Mouse (Mus musculus): ENCODE measurements around the gene Dusp5.

DNA sequence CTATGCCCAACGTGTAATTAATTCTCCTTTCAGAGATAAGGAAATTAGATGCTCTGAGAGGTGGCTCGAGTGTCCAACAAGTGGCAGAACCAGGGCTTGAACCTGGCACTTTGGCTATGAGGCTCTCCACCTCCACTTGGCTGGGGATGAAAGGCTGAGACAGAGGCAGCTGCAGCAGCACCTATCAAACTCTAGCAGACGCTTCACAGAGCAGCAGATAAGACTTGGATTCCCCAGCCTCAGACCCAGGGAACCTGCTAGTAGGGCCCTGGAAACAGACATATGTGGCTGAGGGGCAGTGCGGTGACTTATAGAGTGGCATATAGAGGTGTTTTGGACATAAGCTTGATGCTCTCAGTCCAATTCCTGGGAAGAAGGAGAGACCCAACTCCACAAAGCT is 36.4 kb upstream of the Dusp5 start:
- no peak for TF ChIP-seq CTCF (IDR thresholded peaks at IDR 0.05; ENCODE audit: control insufficient read depth, insufficient read depth, insufficient read length)
- no peak for TF ChIP-seq CEBPB (IDR thresholded peaks at IDR 0.05; ENCODE audit: low read depth)
- TF ChIP-seq MAX (IDR thresholded peaks at IDR 0.05): no peak
- TF ChIP-seq USF1 (IDR thresholded peaks at IDR 0.05; ENCODE audit: low read depth): no peak
- TF ChIP-seq MYOD1 (IDR thresholded peaks at IDR 0.05; ENCODE audit: control insufficient read depth, insufficient read length, low read depth): no peak
- TF ChIP-seq FOSL1 (IDR thresholded peaks at IDR 0.05; ENCODE audit: insufficient read depth, low read length, poor library complexity, severe bottlenecking): no peak
- TF ChIP-seq MYOG (IDR thresholded peaks at IDR 0.05; ENCODE audit: control insufficient read depth, extremely low read depth, insufficient read length): no peak
